Mouse (Mus musculus) ES-Bruce4 (cell line): ENCODE results near the gene Nupr1l.

Experiments
- CTCF ChIP-seq: IDR thresholded peaks from one replicate; pipeline ENCODE4 v1.8.1; 2011; ENCODE audit warnings: low read depth, low read length
- POLR2A ChIP-seq: IDR thresholded peaks from one replicate; pipeline ENCODE4 v1.8.1; 2011; ENCODE audit warnings: low read length; ENCODE audit not compliant: insufficient read depth

- TF ChIP-seq CTCF (no peak), POLR2A (no peak)
These were observed 31.9 kb downstream of the Nupr1l start for GRCm38 (mm10) chr5:129940281-129940680.
